Mouse (Mus musculus): ENCODE measurements around the gene Amdhd2.

GRCm38 (mm10) chr17:24193268-24193667 is 29.7 kb upstream of the Amdhd2 start:
- TF ChIP-seq CTCF (IDR thresholded peaks at IDR 0.05; ENCODE audit: low read depth) (no peak), EP300 (optimal IDR thresholded peaks at IDR 0.05) (no peak)
